Mouse (Mus musculus) embryo, embryonic 11.5 days (tissue): ENCODE data around the gene Mt1.
"Not testable (repeated sequence)": the region's sequence is repeated elsewhere in the genome, so short reads cannot be mapped to it uniquely, and the experiment has no call there.

ENCODE experiments used
- DNase-seq: peaks from one replicate; pipeline ENCODE4 v3.0.0-alpha.2; 2012; ENCODE audit warnings: low read depth, low spot score

Gene Mt1

GRCm38 (mm10) chr8:94178857-94179712 lies at the start of gene Mt1:
TSS of gene Mt1 (plus strand) at chr8:94179082.
- DNase-seq: no peak

GRCm38 (mm10) chr8:94129133-94129789 lies 49.6 kb upstream of the Mt1 start:
- DNase-seq: no peak

DNA sequence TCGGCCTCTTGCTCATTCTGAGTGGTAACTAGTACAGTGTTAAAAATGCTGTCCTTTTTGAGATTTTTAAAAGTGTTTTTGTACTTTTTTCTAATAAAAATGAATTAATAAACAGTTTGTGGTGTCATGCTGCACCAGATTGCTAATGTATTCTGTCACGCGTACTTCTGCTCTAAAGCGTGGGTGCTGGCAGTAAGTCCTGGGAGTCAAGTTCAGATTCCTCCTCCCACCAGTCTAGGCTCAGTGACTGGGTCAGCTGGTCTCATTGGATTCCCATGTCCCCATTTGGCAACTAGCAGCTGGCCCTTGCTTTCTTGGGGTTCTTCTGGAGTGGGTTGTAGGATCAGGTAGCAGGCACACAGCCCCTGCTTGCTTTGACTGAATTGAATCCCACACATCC lies 48.8 kb upstream of the Mt1 start:
- no peak for DNase-seq

DNA sequence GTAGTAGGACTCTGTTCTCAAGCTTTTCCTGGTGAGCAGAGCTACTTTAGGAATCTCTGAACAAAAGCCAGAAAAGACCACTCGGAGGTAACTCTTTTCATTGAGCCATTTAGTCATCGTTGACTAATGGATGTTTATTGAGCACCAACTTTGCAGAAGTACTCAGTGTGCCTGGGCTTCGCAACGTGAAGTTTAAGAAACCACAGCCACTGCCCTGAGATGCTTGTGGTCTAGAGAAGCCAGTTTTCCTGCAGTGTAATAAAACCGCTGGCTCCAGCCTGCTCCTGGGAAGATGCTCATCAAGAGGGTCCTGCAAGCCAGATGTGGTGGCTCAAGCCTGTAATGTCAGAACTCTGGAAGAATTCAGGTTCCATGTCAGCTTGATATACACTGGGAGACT lies 46.8 kb upstream of the Mt1 start:
- DNase-seq: no peak

GRCm38 (mm10) chr8:94134601-94135000 lies 44.3 kb upstream of the Mt1 start:
- not testable (repeated sequence) for DNase-seq

- DNase-seq: no peak
These were observed 43.3 kb upstream of the Mt1 start for GRCm38 (mm10) chr8:94135556-94135955.

DNA sequence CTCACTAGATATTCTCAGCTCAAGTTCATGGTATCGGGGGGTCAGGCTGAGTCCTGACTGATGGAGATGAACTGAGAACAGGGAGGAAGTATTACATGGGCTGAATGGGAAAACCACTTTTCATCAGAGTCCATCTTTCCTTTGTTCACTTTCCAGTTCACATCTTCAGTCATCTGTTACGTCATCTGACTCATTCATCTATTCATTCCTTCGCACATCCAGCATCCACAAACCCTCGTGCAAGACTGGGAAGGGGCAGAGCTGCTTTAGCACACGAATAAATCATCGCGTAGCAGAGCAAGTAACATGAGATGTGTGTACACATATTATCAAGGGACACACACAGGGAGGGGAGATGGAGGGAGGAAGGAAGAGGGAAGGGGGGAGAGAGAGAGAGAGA lies 42.7 kb upstream of the Mt1 start:
- no peak for DNase-seq

DNA sequence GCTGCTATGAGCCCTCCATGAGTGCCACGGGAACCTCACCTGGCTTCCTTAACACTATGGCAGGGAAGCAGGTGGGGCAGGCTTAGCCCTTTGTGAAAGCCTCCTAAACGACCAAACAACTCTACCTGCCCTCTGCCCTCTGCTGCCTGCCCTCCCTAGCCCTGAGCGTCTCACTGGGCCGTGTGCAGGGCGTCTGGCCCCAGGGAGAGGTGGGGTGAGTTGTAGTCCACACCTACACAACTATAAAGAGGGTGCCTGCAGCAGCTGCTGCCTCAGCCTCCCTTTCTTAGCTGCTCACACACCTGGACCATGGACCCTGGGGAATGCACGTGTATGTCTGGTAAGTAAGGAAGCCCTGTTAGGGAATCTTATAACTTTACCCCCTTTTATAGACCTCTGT lies 41.9 kb upstream of the Mt1 start, which contains the start of gene Mt4:
Mt4 (plus strand) TSS at position 265 of the 400 bp plus-strand sequence.
- no peak for DNase-seq

GRCm38 (mm10) chr8:94140266-94140795 lies 38.6 kb upstream of the Mt1 start:
- DNase-seq: no peak

- no peak for DNase-seq
These were observed 30.6 kb upstream of the Mt1 start for GRCm38 (mm10) chr8:94148236-94148635.

DNA sequence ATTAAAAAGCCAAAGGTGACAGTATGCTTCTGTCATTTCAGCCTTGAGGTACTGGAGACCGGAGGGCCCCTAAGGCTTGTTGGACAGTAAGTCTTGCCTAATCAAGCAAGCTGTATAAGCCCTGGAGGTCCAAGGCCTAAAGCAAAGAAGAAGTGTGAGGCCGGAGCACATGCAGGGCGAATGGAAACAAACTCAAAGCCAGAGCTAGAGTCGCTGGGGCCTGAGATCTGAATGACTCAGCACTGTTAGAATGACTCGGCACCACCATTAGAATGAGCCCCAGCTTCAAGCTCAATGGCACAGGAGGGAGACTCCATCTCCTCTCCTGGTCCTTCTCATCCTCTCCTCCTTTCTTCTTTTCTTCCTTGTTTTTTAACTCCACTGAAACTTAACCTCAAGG lies 28.0 kb upstream of the Mt1 start:
- no peak for DNase-seq

DNA sequence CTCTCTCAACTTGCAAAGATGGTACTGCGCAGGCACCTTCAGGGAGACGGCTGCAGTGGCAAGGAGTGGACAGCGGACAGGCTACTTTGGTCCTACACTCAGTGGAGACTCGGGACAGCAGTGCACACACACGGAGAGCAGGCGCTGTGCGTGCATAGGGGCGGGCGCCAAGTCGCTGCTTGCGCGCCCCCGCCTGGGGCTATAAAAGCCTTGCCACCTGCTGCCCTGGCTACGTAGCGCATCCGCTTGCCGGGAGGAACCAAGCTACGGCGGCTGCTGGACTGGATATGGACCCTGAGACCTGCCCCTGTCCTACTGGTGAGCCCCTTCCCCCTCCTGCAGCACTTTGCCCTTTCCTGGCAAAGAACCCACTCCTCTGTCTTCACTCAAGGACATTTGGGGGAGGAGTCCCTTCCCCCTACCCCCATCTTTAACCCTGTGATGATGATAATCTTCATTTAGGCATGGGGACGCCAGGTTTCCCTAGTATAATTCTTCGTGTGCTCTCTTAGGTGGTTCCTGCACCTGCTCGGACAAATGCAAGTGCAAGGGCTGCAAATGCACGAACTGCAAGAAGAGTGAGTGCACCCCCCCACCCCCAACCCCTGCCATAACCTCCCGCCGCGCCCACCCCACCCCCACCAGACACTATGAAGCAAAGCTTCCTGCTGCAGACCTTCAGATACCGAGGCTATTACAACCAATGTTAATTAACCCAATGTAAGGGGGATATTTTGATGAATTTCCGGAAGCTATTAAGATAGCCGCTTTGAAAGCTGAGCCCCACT lies 26.2 kb upstream of the Mt1 start, which contains the start of gene Mt3:
Mt3 (plus strand) TSS at position 95 of the 788 bp plus-strand sequence.
- peak; percentile 31 for DNase-seq

GRCm38 (mm10) chr8:94153451-94153850 lies 25.4 kb upstream of the Mt1 start:
- no peak for DNase-seq

GRCm38 (mm10) chr8:94154537-94154936 lies 24.3 kb upstream of the Mt1 start:
- no peak for DNase-seq

DNA sequence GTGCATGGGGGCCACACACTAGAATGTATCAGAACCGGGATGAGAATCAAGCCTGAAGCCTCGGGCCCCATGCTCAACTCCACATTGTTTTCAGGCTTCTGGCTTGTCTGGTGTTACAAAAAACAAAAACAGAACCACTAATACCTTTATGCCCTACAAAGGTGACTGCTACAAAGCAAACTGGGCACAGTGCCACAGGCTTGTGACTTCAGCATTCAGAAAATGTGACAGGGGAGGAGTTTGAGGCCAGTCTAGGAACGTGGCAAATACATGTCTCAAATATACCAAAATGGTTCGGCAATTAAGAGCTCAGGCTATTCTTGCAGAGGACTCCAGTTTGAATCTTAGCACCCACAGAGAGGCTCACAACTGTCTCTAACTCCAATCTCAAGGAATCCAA lies 22.8 kb upstream of the Mt1 start:
- DNase-seq: no peak

GRCm38 (mm10) chr8:94165772-94166171 lies 13.1 kb upstream of the Mt1 start:
- DNase-seq: not testable (repeated sequence)

- peak; percentile 79 for DNase-seq
These were observed 11.6 kb upstream of the Mt1 start for GRCm38 (mm10) chr8:94167244-94167643.

- DNase-seq: no peak
These were observed 9.3 kb upstream of the Mt1 start for GRCm38 (mm10) chr8:94169547-94169946.

DNA sequence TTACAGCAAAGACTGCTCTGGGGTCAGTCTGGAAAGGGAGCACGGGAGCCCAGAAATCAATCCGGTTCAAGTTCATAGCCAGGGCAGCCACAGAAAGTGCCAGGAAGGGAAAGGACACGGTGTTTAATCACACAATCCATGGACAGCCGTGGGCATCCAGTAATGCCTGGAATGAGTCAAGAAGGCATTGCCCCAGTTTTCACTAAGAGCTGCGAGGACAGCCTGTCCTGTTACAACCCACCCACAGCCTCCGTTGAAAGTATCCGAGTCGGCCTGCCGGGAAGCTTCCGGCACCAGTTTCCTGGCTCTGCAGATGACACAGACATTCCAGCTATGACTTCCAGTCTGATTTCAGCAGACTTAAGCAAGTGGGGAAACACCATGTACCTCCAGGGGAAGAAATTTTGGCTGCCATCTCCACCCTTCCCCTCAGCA lies 7.5 kb upstream of the Mt1 start:
- DNase-seq: no peak

DNA sequence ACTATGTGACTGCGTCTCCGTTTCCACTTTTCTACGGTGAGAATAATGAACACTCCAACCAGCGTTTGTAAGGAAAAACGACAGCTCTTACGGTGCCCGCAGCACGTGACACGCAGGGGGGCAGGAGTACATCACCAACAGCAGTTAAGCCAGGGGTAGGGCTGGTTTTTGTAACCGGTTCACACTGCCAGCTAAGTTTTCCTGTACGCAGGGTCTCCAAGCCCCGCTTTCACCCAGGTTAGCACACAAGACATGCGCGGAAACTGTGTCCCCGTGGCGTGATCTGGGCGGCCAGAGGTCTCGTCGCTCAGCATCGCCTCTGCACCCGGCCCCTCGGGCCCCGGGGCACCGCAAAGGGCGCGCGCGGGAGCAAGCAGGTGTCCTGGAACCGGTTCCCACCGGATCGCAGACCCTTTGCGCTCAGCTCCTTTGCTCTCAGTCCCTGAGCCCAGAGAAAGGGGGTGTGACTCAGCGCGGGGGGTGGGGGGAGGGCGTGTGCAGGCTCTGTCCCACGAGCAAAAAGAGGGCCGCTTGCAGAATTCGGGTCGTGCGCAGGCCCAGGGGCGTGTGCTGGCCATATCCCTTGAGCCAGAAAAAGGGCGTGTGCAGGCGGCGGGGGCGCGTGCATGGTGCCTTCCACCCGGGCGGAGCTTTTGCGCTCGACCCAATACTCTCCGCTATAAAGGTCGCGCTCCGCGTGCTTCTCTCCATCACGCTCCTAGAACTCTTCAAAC lies 6.6 kb upstream of the Mt1 start, which contains the start of gene Mt2:
Mt2 (plus strand) TSS at position 590 of the 734 bp plus-strand sequence.
- no peak for DNase-seq
